24 mouse cellular contexts compared by ENCODE assay signal in the genomic region with DNA sequence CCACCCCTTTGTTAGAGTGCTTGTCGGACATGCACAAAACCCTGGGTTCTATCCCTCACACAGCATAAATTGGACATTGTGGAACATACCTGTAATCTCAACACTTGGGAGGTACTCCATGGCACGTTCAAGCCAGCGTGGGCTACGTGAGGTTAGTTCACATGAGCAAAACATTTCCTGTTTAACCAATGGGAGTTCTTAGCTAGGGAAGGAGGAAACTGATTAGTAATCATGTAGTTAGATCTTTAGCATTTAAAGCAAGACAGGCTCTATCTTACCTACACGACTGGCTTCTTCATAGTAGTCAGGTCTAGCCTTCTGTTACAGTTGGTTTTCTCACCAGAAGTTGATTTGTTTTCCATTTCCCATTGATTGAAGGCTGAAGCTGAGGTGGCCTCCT. TPM values are rescaled to one million over a fixed set of nuclear protein-coding genes. Genes with fewer than 3 reads are reported as not detected.
DNase-seq lines count a peak whose midpoint lies in the region; ATAC-seq and TF ChIP-seq lines count a peak whose summit lies in the region.
"Had no signal": no experiment of that assay in that cellular context is flagged by ENCODE, and none has a peak within 500 bp of the region (broad histone marks: within the 10 kb centered on the region; RNA-seq: fewer than 3 reads in every experiment).

No protein-coding gene starts in this region.

- intact Hi-C loops in left cerebral cortex, adult 2 months (cut with DNase I): no loop called here

- H3K4me3 ChIP-seq in lung, postnatal 0 days (ENCODE audit: low read depth, low read length): no peak overlapping the region
- H3K4me3 ChIP-seq in E14TG2a.4 (replicated peaks; ENCODE audit: low read length): peak overlapping the region; percentile 96; the same call in 1 of the 2 replicates
- H3K4me3 ChIP-seq in left cerebral cortex, adult 2 months: no peak overlapping the region
- H3K4me3 ChIP-seq: embryonic facial prominence, embryonic 10.5 days; forebrain, embryonic 15.5 days; heart, embryonic 12.5 days; limb, embryonic 12.5 days; midbrain, embryonic 12.5 days; neural tube, embryonic 13.5 days had no signal

- peaks cover 43% of the 10 kb centered on the region for H3K4me1 ChIP-seq in lung, postnatal 0 days (ENCODE audit: insufficient read depth, low read depth, low read length)
- peaks cover 99% of the 10 kb centered on the region for H3K4me1 ChIP-seq in E14TG2a.4 (replicated peaks; ENCODE audit: low read depth, low read length)

- 32% methylated on average over 5 of the region's 5 CpGs for WGBS in lung, postnatal 0 days

- 0 out of 2 replicates have a peak overlapping the region, but pooled peaks have one; percentile 0 for H3K27ac ChIP-seq in lung, postnatal 0 days (ENCODE audit: low read length)
- no peak overlapping the region; the same call in 1 of the 2 replicates for H3K27ac ChIP-seq in left cerebral cortex, adult 2 months
- H3K27ac ChIP-seq: embryonic facial prominence, embryonic 10.5 days; forebrain, embryonic 15.5 days; kidney, postnatal 0 days; limb, embryonic 12.5 days; macrophage; midbrain, embryonic 12.5 days; neural tube, embryonic 13.5 days had no signal

- H3K9ac ChIP-seq in lung, postnatal 0 days (replicated peaks; ENCODE audit: low read depth): no peak overlapping the region
- H3K9ac ChIP-seq: forebrain, embryonic 15.5 days; heart, embryonic 12.5 days; limb, embryonic 12.5 days; lung, embryonic 14.5 days; midbrain, embryonic 12.5 days; neural tube, embryonic 13.5 days had no signal

- ATAC-seq in lung, postnatal 0 days: no peak
- peak; percentile 27 for ATAC-seq in activated CD4-positive, CD25-positive, alpha-beta regulatory T cell, adult 4 months
- ATAC-seq: forebrain, embryonic 15.5 days had no signal

- TF ChIP-seq CTCF in lung, postnatal 0 days (IDR thresholded peaks at IDR 0.05): no peak
- TF ChIP-seq CTCF in E14TG2a.4 (conservative IDR thresholded peaks at IDR 0.05; ENCODE audit: low read length): no peak
- no peak for TF ChIP-seq CTCF in left cerebral cortex, adult 2 months (IDR thresholded peaks at IDR 0.05)

- H3K36me3 ChIP-seq in lung, postnatal 0 days (ENCODE audit: insufficient read depth, low read length): peaks cover 17% of the 10 kb centered on the region; the same call in 1 of the 2 replicates
- peaks cover 99% of the 10 kb centered on the region for H3K36me3 ChIP-seq in E14TG2a.4 (ENCODE audit: insufficient read depth, low read length)

- TF ChIP-seq EP300 in lung, postnatal 0 days (IDR thresholded peaks at IDR 0.05): no peak

- H3K27me3 ChIP-seq in lung, postnatal 0 days (replicated peaks; ENCODE audit: insufficient read depth, low read length): no peaks in the 10 kb centered on the region
- H3K27me3 ChIP-seq in E14TG2a.4 (ENCODE audit: insufficient read depth, low read length): no peaks in the 10 kb centered on the region
- H3K27me3 ChIP-seq: forebrain, embryonic 15.5 days; heart, embryonic 12.5 days; limb, embryonic 12.5 days; midbrain, embryonic 12.5 days; neural tube, embryonic 13.5 days had no signal

- no peak overlapping the region for H3K4me2 ChIP-seq in lung, postnatal 0 days (replicated peaks; ENCODE audit: low read depth, low read length)
- H3K4me2 ChIP-seq: forebrain, embryonic 15.5 days; limb, embryonic 12.5 days; liver, embryonic 11.5 days; lung, embryonic 14.5 days; midbrain, embryonic 12.5 days; neural tube, embryonic 13.5 days had no signal

- no peak for DNase-seq in lung, postnatal 0 days (ENCODE audit: low spot score)
- no peak for DNase-seq in lung, adult 18-20 months
- DNase-seq in left cerebral cortex, adult 18-20 months (ENCODE audit: low spot score in 2 of 2): no peak
- DNase-seq in left cerebral cortex, adult 9 months (ENCODE audit: low spot score in 2 of 2): no peak
- DNase-seq in left cerebral cortex, adult 2 months (ENCODE audit: extremely low spot score in 1 of 2, low spot score in 2 of 2): no peak
- DNase-seq: adrenal gland, postnatal 10 days; cerebellum, adult 9-11 months; gastrocnemius, postnatal 10 days; kidney, adult 11 months; lung, embryonic 14.5 days; retina, postnatal 1 day; right cerebral cortex, postnatal 4 days; thymus, postnatal 25 days had no signal

- no peaks in the 10 kb centered on the region for H3K9me3 ChIP-seq in lung, postnatal 0 days (ENCODE audit: low read length)
- no peaks in the 10 kb centered on the region for H3K9me3 ChIP-seq in E14TG2a.4 (ENCODE audit: low read length)
- H3K9me3 ChIP-seq: embryonic facial prominence, embryonic 10.5 days; forebrain, embryonic 15.5 days; heart, embryonic 12.5 days; limb, embryonic 12.5 days; midbrain, embryonic 12.5 days; neural tube, embryonic 13.5 days had no signal

RNA-seq across cellular contexts. Expression of gene Tpm3, which starts 13.6 kb away (rescaled TPM):
- polyA plus RNA-seq in lung, postnatal 0 days (2015; fragmentation: Nextera tagmentation; extraction: Ambion mirVana): 506 and 509 TPM in 2 replicates
- 100 to 1,000 TPM; 850 to 880 TPM for polyA plus RNA-seq in activated CD4-positive, CD25-positive, alpha-beta regulatory T cell, adult 4 months (2017; shearing (Covaris generic))
- total RNA-seq in left cerebral cortex, adult 18-20 months (2021): 100 to 1,000 TPM; 183 to 206 TPM
- total RNA-seq in left cerebral cortex, adult 2 months (2021): 100 to 1,000 TPM; 182 to 193 TPM

RNA-seq across cellular contexts. Expression of gene Nup210l, which starts 17.9 kb away (rescaled TPM):
- 0.10 and 0.17 TPM in 2 replicates for polyA plus RNA-seq in lung, postnatal 0 days (2015; fragmentation: Nextera tagmentation; extraction: Ambion mirVana)
- polyA plus RNA-seq in activated CD4-positive, CD25-positive, alpha-beta regulatory T cell, adult 4 months (2017; shearing (Covaris generic)): under 1 TPM; 0.15 to 0.37 TPM
- under 1 TPM; 0.14 to 0.30 TPM for total RNA-seq in left cerebral cortex, adult 18-20 months (2021)
- total RNA-seq in left cerebral cortex, adult 2 months (2021): under 1 TPM; 0.36 to 0.42 TPM
- polyA plus RNA-seq: macrophage had no signal

RNA-seq across cellular contexts. Expression of gene Ubap2l, which starts 33.6 kb away (rescaled TPM):
- 101 and 118 TPM in 2 replicates for polyA plus RNA-seq in lung, postnatal 0 days (2015; fragmentation: Nextera tagmentation; extraction: Ambion mirVana)
- 100 to 1,000 TPM; 189 to 209 TPM for polyA plus RNA-seq in activated CD4-positive, CD25-positive, alpha-beta regulatory T cell, adult 4 months (2017; shearing (Covaris generic))
- 100 to 1,000 TPM; 163 to 176 TPM for total RNA-seq in left cerebral cortex, adult 18-20 months (2021)
- total RNA-seq in left cerebral cortex, adult 2 months (2021): 100 to 1,000 TPM; 180 to 197 TPM

RNA-seq across cellular contexts. Expression of gene 4933434E20Rik, which starts 34.6 kb away (rescaled TPM):
- polyA plus RNA-seq in lung, postnatal 0 days (2015; fragmentation: Nextera tagmentation; extraction: Ambion mirVana): 144 and 146 TPM in 2 replicates
- polyA plus RNA-seq in activated CD4-positive, CD25-positive, alpha-beta regulatory T cell, adult 4 months (2017; shearing (Covaris generic)): 100 to 1,000 TPM; 295 to 347 TPM
- total RNA-seq in left cerebral cortex, adult 18-20 months (2021): 100 to 1,000 TPM; 101 to 108 TPM
- 10 to 100 TPM; 95.2 to 98.7 TPM for total RNA-seq in left cerebral cortex, adult 2 months (2021)
